Mouse (Mus musculus) hindbrain, embryonic 10.5 days (tissue): ENCODE data around the gene Thbs3. TPM values are rescaled to one million over a fixed set of nuclear protein-coding genes. Genes with fewer than 3 reads are reported as not detected.

Source experiments
- DNase-seq: peaks from one replicate; pipeline ENCODE4 v3.0.0-alpha.2; 2017; ENCODE audit warnings: low spot score
- H3K27ac ChIP-seq: fragments of 300-500 bp; sonication (generic); 2 replicates; pipeline ENCODE4 v1.5.1; 2016; ENCODE audit warnings: mild to moderate bottlenecking, moderate library complexity
- H3K27me3 ChIP-seq: fragments of 300-500 bp; sonication (generic); 2 replicates; pipeline ENCODE4 v1.6.1; 2016; ENCODE audit warnings: mild to moderate bottlenecking; ENCODE audit not compliant: poor library complexity, insufficient read depth, severe bottlenecking
- H3K36me3 ChIP-seq: fragments of 300-500 bp; sonication (generic); 2 replicates; pipeline ENCODE4 v1.6.1; 2016; ENCODE audit warnings: mild to moderate bottlenecking, moderate library complexity
- H3K4me1 ChIP-seq: fragments of 300-500 bp; sonication (generic); replicated peaks from 2 replicates; pipeline ENCODE4 v1.6.1; 2016; ENCODE audit warnings: mild to moderate bottlenecking
- H3K4me3 ChIP-seq: fragments of 300-500 bp; sonication (generic); 2 replicates; pipeline ENCODE4 v1.5.1; 2016; ENCODE audit warnings: mild to moderate bottlenecking, moderate library complexity
- H3K9me3 ChIP-seq: fragments of 300-500 bp; sonication (generic); 2 replicates; pipeline ENCODE4 v1.6.1; 2016; ENCODE audit warnings: mild to moderate bottlenecking, moderate library complexity
- WGBS: fragments of 180-500 bp; shearing (Covaris S2); methylation state at CpG from one replicate; pipeline ENCODE4 v1.1.7; 2016; 5-methylcytosine and 5-hydroxymethylcytosine counted together
- polyA plus RNA-seq: library from polyadenylated mRNA; unstranded; fragments of >200 nt; fragmentation: Nextera tagmentation; extraction: Ambion mirVana; gene quantifications from 2 replicates; pipeline ENCODE4 v1.2.1, GENCODE M21; 2016

Thbs3 gene
- polyA plus RNA-seq, 1 experiment from 2014 or later = 74.7 TPM

DNA sequence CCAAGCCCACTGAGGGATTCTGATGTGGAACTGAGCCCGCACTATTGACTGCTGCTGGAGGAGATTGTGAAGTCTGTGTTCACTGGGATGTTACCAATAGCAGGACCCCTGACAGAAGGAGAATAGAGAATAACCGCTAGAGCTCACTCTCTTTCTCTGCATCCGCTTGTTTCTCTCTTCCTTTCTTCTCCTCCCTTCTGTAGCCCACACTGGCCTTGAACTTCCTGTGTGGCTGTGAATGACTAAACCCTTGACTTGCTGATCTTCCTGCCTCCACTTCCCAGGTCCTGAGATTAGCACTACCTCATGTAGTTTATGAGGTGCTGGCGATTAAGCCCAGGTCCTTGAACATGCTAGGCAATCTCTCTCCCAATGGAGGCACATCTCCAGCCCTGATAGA lies 32.5 kb downstream of the Thbs3 start:
- DNase-seq = no peak
- peaks cover 52% of the 10 kb centered on the region for H3K27me3 ChIP-seq
- peaks cover 26% of the 10 kb centered on the region for H3K36me3 ChIP-seq
- peak overlapping the region; percentile 82 for H3K4me3 ChIP-seq
- H3K27ac ChIP-seq = peak overlapping the region; percentile 94; the same call in 1 of the 2 replicates
- H3K4me1 ChIP-seq = peaks cover 80% of the 10 kb centered on the region
- H3K9me3 ChIP-seq = no peaks in the 10 kb centered on the region
- 90% methylated on average over 4 of the region's 4 CpGs for WGBS

DNA sequence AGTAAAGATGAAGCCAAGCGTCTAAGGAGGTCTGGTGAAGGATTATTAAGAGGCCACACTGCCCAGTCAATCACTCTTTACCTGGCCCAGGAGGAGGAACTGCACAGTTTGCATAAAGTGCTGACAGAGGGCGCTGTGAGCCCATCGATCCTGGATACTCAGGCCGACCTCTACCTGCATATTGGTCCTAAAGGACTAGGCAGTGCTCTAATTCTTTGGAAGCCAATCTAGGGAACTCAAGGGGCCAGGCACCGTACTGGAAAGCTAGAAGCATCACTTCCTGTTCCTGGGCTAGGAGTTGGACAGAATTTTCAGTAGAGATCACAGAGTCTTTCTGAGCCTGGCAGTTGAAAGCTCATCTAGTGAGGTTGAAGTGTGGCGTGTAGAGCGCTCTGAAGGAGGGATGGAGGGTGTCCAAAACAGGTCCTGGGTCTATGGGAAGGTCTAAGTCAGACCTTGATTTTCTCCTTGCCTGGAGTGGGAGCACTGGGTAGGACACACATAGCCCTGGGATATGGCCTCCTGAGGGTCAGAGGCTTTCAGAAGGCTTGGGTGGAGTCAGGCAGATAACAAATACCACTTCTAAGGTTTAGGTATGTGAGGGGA lies 35.6 kb downstream of the Thbs3 start:
- H3K27ac ChIP-seq = no peak overlapping the region
- WGBS = 22% methylated on average over 7 of the region's 7 CpGs
- H3K4me3 ChIP-seq = 0 out of 2 replicates have a peak overlapping the region, but pooled peaks have one; percentile 20
- DNase-seq = peak; percentile 49
- H3K27me3 ChIP-seq = peaks cover 41% of the 10 kb centered on the region
- H3K9me3 ChIP-seq = no peaks in the 10 kb centered on the region
- H3K4me1 ChIP-seq = peaks cover 52% of the 10 kb centered on the region
- peaks cover 26% of the 10 kb centered on the region for H3K36me3 ChIP-seq

DNA sequence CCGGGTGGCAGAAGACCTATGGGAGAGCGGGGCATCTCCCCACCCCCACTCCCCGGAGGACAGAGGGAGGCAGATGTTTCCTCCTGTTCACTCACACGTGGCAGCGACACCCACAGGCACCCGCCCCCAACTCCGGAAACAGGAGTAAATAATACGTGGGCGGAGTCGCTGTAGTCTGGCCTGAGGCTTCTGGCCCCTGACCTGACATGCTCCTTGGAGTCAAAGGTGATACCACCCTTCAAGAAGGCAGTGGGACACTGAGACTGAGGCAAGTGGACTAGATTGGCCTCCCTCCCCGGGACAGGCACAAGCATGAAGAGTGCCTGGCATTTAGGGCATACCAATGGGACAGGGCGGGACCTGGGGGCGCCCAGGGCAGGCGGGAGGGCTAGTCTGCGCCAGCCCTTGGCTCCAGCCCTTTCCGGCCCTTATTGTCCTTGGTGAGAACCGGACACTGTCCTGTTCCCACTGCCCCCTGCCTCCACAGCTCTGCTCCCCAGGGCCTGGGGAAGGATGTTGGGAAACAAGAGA lies 36.5 kb downstream of the Thbs3 start:
- Histone ChIP-seq H3K27ac (peak overlapping the region; percentile 73), H3K9me3 (no peaks in the 10 kb centered on the region), H3K4me1 (peaks cover 44% of the 10 kb centered on the region), H3K27me3 (peaks cover 36% of the 10 kb centered on the region), H3K4me3 (peak overlapping the region; percentile 20), H3K36me3 (peaks cover 26% of the 10 kb centered on the region)
- WGBS = 4% methylated on average over 17 of the region's 17 CpGs
- DNase-seq = peak; percentile 63

DNA sequence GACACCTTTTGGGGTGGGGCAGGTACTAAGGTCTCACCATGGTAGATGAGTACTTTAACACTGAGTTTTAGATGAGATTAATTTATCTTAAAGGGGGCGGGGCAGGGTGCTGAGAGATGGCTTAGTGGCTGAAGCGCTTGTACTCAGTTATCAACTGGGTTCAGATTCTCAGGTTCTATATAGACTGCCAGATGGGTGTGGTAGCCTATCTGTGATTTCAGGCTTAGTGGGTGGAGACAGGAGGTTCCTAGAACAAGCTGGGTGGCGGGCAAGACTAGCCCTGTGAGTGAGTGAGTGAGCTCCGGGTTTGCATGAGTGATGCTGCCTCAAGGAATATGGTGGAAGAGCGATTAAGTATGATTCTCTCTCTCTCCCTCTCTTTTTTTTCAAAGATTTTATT lies 40.0 kb downstream of the Thbs3 start:
- no peaks in the 10 kb centered on the region for H3K9me3 ChIP-seq
- 0 out of 2 replicates have a peak, but pooled peaks cover under 1% of the 10 kb centered on the region for H3K36me3 ChIP-seq
- DNase-seq = no peak
- peaks cover 27% of the 10 kb centered on the region for H3K4me1 ChIP-seq
- H3K4me3 ChIP-seq = no peak overlapping the region
- peaks cover 48% of the 10 kb centered on the region for H3K27me3 ChIP-seq
- 93% methylated on average over 5 of the region's 5 CpGs for WGBS
- no peak overlapping the region for H3K27ac ChIP-seq

DNA sequence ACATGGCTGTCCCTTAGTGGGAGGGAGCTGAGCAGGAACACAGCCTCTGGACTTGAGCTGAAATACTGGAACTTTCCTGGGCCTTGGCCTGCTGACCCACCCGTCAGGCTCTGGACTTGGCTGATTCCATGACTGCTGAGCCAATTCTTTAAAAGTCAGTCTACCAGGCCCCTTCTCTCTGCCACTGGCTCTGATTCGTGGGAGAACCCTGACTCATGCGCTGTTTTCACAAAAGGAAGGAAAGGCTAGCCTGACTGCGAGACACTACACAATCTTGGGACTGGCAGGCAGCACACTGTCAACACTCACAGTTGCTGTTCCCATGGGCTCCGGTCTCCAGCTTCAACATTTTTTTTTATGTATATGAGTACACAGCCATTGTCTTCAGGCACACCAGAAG lies 41.2 kb downstream of the Thbs3 start:
- Histone ChIP-seq H3K4me1 (peaks cover 19% of the 10 kb centered on the region), H3K27ac (no peak overlapping the region), H3K27me3 (peaks cover 43% of the 10 kb centered on the region), H3K9me3 (no peaks in the 10 kb centered on the region), H3K36me3 (no peaks in the 10 kb centered on the region), H3K4me3 (no peak overlapping the region)
- no peak for DNase-seq
- WGBS = 86% methylated on average over 5 of the region's 5 CpGs

DNA sequence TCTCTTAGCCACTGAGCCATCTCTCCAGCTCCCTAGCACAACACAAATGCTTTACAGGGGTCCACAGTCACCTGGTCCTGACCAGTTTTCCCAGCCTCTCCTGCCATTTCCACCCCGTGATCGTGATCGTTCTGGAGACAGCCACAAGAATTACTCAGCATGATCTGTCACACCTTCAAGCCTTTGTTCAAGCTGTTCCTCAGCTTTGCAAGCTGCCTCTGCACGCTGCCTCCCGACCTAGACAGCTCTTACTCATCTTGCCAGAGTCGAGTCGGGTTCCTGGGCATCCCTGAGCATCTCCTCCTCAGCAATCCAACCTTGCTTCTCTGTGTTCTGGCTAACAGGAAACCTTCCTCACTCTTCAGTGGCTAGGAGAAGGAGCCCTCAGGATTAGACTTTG lies 44.1 kb downstream of the Thbs3 start, which contains the start of gene Dpm3:
Gene Dpm3, plus strand, starts transcription at position 283 of the 400 bp plus-strand sequence.
- DNase-seq = no peak
- 0 out of 2 replicates have a peak, but pooled peaks cover 7% of the 10 kb centered on the region for H3K4me1 ChIP-seq
- WGBS = 50% methylated on average over 7 of the region's 7 CpGs
- no peak within 1 kb of the TSS for H3K27ac ChIP-seq
- H3K36me3 ChIP-seq = no peaks in the 10 kb centered on the region
- peaks cover 16% of the 10 kb centered on the region for H3K27me3 ChIP-seq
- no peaks in the 10 kb centered on the region for H3K9me3 ChIP-seq
- H3K4me3 ChIP-seq = no peak within 1 kb of the TSS

DNA sequence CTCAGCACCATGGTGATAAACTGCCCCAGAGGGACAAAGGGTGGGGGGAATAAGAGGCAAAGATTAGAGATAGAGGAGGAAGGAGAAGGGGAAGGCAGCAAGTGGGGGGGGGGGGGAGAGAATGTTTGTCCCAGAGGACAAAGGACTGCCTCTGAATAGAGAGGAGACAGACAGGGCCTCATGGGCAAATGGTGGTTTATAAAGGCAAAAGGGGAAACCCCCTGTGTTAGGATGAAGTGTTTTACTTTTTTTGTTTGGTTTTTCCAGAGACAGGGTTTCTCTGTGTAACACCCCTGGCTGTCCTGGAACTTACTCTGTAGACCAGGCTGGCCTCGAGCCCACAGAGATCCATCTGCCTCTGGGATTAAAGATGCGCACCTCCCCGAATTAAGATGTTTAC lies 45.2 kb downstream of the Thbs3 start:
- Histone ChIP-seq H3K27me3 (peaks cover 16% of the 10 kb centered on the region), H3K4me1 (0 out of 2 replicates have a peak, but pooled peaks cover 7% of the 10 kb centered on the region), H3K9me3 (no peaks in the 10 kb centered on the region), H3K27ac (no peak overlapping the region), H3K36me3 (no peaks in the 10 kb centered on the region), H3K4me3 (no peak overlapping the region)
- no peak for DNase-seq
- WGBS = 77% methylated on average over 3 of the region's 3 CpGs

DNA sequence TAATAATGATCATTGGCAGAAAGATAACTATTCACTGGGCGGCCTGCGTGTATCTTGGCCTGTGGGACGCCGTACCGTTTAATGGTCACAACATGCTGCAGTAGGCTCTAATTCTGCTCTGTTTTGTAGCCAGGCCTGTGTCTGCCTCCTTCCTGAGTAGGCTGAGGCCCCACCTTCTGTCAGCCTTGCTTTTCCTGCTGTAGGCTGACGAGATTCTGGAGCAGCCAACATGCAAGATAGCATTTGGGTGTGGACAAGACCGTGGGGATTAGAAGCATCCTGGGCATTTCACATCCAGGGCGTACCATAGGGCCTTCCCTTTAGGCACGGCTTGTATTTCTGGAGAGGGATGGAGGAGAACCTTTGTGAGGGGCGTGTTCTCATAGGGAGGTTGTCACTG lies 47.4 kb downstream of the Thbs3 start:
- peaks cover 22% of the 10 kb centered on the region for H3K4me1 ChIP-seq
- 75% methylated on average over 10 of the region's 10 CpGs for WGBS
- no peak for DNase-seq

DNA sequence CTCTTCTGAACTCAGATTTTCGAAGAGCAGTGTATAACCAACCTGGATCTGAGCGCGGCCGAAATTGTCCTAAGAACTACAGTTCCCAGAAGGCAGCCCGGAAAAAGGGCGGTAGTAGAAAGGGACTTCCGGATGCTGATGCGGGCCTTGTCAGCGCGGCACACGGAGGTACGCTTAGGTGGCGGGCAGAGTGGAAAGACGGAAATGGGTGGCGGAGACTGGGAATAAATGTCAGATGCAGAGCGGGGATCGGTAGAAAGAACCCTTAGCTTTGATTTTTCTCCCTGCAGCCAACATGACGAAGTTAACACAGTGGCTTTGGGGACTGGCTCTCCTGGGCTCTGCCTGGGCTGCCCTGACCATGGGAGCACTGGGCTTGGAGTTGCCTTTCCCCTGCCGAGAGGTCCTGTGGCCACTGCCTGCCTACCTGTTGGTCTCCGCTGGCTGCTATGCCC lies 51.5 kb downstream of the Thbs3 start:
- H3K4me1 ChIP-seq = peaks cover 47% of the 10 kb centered on the region
- H3K27me3 ChIP-seq = peaks cover 23% of the 10 kb centered on the region
- WGBS = 1% methylated on average over 20 of the region's 20 CpGs
- H3K27ac ChIP-seq = peak overlapping the region; percentile 87
- H3K36me3 ChIP-seq = peaks cover 7% of the 10 kb centered on the region
- H3K9me3 ChIP-seq = no peaks in the 10 kb centered on the region
- peak overlapping the region; percentile 64 for H3K4me3 ChIP-seq
- peak; percentile 83 for DNase-seq

More for the DNA sequence above, 47.4 kb downstream of the Thbs3 start:
- no peaks in the 10 kb centered on the region for H3K9me3 ChIP-seq
- H3K27ac ChIP-seq = no peak overlapping the region
- H3K27me3 ChIP-seq = peaks cover 16% of the 10 kb centered on the region
- no peaks in the 10 kb centered on the region for H3K36me3 ChIP-seq
- H3K4me3 ChIP-seq = no peak overlapping the region

DNA sequence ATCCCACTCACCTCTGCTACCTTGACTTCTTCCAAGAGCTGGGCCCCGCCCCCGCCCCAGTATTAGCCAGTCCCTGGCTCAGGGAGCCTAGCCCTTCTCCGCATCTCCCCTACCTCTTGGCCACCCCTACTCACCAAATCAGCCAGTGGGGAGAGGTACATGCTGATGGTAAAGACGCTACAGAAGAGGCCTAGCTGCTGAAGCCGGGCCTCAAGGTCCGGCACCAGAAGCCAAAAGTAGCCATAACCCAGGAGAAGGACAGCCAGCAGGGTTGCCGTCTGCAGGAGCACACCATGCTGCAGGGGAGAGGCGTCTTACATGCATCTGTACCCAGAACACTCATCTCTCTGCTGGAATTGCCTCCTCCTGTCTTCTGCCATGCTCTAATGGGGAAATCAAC lies 53.9 kb downstream of the Thbs3 start:
- Histone ChIP-seq H3K27ac (no peak overlapping the region), H3K36me3 (peaks cover 13% of the 10 kb centered on the region), H3K9me3 (no peaks in the 10 kb centered on the region), H3K4me1 (peaks cover 50% of the 10 kb centered on the region), H3K27me3 (peaks cover 36% of the 10 kb centered on the region), H3K4me3 (0 out of 2 replicates have a peak overlapping the region, but pooled peaks have one; percentile 65)
- no peak for DNase-seq
- WGBS = 49% methylated on average over 8 of the region's 8 CpGs

DNA sequence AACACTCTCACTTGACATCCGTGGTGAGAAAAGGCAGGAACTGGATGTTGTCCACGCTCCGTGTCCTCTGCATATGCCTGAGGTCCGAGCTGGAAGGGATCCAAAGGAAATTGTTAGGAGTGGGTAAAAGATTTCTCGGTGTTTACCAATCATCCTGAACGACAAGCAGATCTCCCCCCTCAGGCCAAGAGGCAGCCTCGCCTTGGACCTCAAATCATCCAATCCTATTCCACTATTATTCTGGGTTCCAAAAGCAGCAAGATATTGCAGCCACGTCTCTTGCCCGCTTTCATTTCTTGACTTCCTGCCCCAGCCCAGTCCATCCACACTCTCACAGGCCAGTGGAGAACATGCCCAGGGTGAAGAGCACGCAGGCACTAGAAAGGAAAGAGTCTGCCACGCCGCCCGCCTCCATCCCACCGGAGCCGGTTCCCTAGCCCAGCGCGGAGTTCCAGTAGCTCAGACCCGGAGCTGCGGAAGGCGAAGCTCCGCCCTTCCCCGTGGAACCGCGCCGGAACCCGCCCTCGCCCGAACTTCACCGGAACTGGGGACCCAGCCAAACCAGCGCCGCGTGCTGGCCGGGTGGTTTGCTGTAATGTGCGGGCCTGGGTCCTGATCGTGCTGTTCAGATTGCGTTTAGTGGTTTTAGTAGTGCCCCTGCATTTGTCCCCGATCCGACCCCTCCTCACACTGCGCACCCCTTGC lies 55.2 kb downstream of the Thbs3 start, which contains the start of gene Slc50a1:
Gene Slc50a1, minus strand, starts transcription at position 520 of the 705 bp plus-strand sequence.
- Histone ChIP-seq H3K36me3 (peaks cover 13% of the 10 kb centered on the region), H3K4me1 (peaks cover 50% of the 10 kb centered on the region), H3K4me3 (peak within 1 kb of the TSS; percentile 65), H3K27ac (peak within 1 kb of the TSS; percentile 89), H3K9me3 (no peaks in the 10 kb centered on the region), H3K27me3 (peaks cover 36% of the 10 kb centered on the region)
- peak; percentile 77 for DNase-seq
- 7% methylated on average over 39 of the region's 39 CpGs for WGBS

DNA sequence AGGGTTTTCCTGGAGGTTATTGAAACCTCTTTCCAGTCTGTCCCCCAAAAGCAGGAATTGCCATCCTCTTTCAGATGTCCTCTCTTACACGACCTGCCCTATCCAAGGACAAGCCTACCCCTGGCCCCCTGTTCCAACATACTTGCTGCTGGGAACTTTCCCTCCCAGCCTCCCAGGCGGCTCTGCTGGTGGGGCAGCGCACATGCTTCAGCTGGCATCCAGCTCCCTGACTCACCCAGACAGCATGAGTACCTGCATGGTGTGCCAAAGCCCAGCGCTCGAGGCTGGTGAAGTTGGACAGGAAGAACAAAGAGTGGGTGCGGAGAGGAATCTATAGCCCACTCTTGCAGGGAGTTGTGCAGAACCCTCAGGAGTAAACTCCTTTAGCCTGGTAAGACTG lies 55.9 kb downstream of the Thbs3 start:
- Histone ChIP-seq H3K27ac (peak overlapping the region; percentile 89), H3K4me1 (peaks cover 48% of the 10 kb centered on the region), H3K36me3 (peaks cover 13% of the 10 kb centered on the region), H3K4me3 (peak overlapping the region; percentile 65), H3K27me3 (peaks cover 38% of the 10 kb centered on the region), H3K9me3 (no peaks in the 10 kb centered on the region)
- no peak for DNase-seq
- WGBS = 73% methylated on average over 6 of the region's 6 CpGs

DNA sequence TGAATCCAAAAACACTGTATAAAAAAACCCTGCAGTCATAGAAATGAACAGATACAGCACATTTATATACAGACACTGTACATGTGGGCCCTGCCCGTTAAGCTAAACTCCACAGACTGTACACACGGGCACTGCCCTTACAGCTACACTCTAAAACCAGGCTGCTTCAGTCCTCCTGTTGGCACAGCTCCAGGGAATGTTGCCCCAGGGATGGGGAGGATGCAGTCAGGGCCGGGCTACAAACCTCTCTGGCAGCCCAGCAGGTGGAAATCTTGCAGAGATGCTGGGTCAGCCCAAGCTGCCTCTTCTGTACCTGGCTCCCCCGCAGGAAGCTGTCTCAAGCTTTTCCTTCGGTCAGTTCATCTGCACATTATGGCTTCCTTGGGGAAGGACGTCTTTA lies 56.8 kb downstream of the Thbs3 start:
- peaks cover 13% of the 10 kb centered on the region for H3K36me3 ChIP-seq
- 74% methylated on average over 6 of the region's 6 CpGs for WGBS
- peaks cover 44% of the 10 kb centered on the region for H3K4me1 ChIP-seq
- no peak overlapping the region for H3K27ac ChIP-seq
- H3K4me3 ChIP-seq = no peak overlapping the region
- peaks cover 47% of the 10 kb centered on the region for H3K27me3 ChIP-seq
- H3K9me3 ChIP-seq = no peaks in the 10 kb centered on the region
- DNase-seq = no peak
